Mouse (Mus musculus): ENCODE results near the gene Zfp672. TPM values are rescaled to one million over a fixed set of nuclear protein-coding genes. Genes with fewer than 3 reads are reported as not detected.
A peak's percentile ranks its signal among the peaks of the same experiment; 100 is the strongest.

The Zfp672 gene
- total and polyA plus RNA-seq, 3 experiments, result 22.6 to 39.5 TPM; not detected in 1

DNA sequence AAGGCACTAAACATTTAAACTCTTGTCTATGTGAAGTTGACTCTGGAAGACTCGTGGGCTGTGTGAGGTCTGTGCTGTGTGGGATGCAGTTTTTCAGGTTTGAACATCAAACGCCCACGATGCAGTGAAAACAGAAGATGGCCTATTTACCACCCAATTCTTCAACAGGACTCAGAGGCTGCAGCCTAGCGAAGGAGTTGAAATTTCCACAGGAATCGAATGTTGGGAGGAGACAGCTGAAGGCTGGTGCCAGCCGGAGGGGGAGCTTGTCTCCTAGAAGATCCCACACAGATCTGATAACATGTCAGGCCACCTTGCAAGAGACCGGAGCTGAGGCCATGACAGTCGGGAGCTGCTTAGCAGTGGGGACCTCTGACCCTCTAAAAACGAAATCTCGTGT is 24.3 kb upstream of the Zfp672 start:
- Histone ChIP-seq H3K36me3 (ENCODE audit: control insufficient read depth in 1 of 2, insufficient read depth in 2 of 2, low read length in 2 of 2) (peaks cover 0 to 32% of the 10 kb centered on the region in 2 experiments; a peak in 2 of 4 replicates), H3K9me3 (replicated peaks; ENCODE audit: insufficient read depth, low read length) (no peaks in the 10 kb centered on the region), H3K9ac (ENCODE audit: control insufficient read depth, low read depth, low read length, poor library complexity, severe bottlenecking) (no peak overlapping the region), H3K27me3 (ENCODE audit: control insufficient read depth in 1 of 2, insufficient read depth in 2 of 2, low read length in 2 of 2) (no peaks in the 10 kb centered on the region), H3K4me1 (ENCODE audit: control insufficient read depth in 1 of 2, insufficient read depth in 2 of 2, low read length in 2 of 2) (peaks cover 17 to 53% of the 10 kb centered on the region in 2 experiments), H3K27ac (ENCODE audit: control insufficient read depth, low read depth, low read length) (no peak overlapping the region), H3K79me2 (ENCODE audit: control insufficient read depth, insufficient read depth, low read length, poor library complexity) (no peaks in the 10 kb centered on the region), H3K4me3 (ENCODE audit: control insufficient read depth in 1 of 2, insufficient read depth in 1 of 2, low read depth in 2 of 2, low read length in 2 of 2) (no peak overlapping the region)
- no peak for TF ChIP-seq E2F4 (IDR thresholded peaks at IDR 0.05; ENCODE audit: borderline replicate concordance, low read depth, low read length)
- TF ChIP-seq MXI1 (IDR thresholded peaks at IDR 0.05; ENCODE audit: low read depth, low read length), result no peak
- peak; percentile 33; the same call in 1 of the 2 replicates for TF ChIP-seq GATA1 (IDR thresholded peaks at IDR 0.05; ENCODE audit: low read depth, low read length)
- TF ChIP-seq TAL1 (IDR thresholded peaks at IDR 0.05; ENCODE audit: low read length), result no peak
- no peak for TF ChIP-seq NELFE (IDR thresholded peaks at IDR 0.05; ENCODE audit: low read depth, low read length)
- peak; percentile 23 for DNase-seq (ENCODE audit: low read depth, low spot score)

DNA sequence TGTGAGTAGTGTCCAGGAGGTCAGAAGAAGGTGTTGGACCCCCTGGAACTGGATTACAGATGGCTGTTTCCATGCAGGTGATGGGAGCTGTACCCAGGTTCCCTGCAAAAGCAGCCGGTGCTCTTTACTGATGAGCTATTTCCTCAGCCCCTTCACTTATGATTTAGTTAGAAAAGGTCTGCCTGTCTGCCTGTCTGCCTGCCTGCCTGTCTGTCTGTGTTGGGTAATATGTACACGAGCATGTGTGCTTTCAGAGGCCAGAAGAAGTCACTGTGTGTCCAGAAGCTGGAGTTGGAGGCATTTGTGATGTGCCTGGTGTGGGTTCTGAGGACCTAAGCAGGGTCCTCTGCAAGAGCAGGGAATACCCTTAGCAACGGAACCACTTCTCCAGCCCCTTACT is 23.6 kb upstream of the Zfp672 start:
- H3K36me3 ChIP-seq (ENCODE audit: control insufficient read depth in 1 of 2, insufficient read depth in 2 of 2, low read length in 2 of 2), result peaks cover 0 to 32% of the 10 kb centered on the region in 2 experiments; a peak in 2 of 4 replicates
- TF ChIP-seq CHD1 (IDR thresholded peaks at IDR 0.05; ENCODE audit: low read depth, low read length) (no peak), RCOR1 (IDR thresholded peaks at IDR 0.05; ENCODE audit: low read depth, low read length) (no peak), NRF1 (IDR thresholded peaks at IDR 0.05; ENCODE audit: insufficient read depth, low read depth, low read length, poor library complexity, severe bottlenecking) (no peak), MAX (IDR thresholded peaks at IDR 0.05; ENCODE audit: low read length) (no peak), POLR2AphosphoS2 (IDR thresholded peaks at IDR 0.05; ENCODE audit: low read length) (no peak), MAZ (IDR thresholded peaks at IDR 0.05; ENCODE audit: low read depth, low read length) (no peak), SMC3 (IDR thresholded peaks at IDR 0.05; ENCODE audit: low read depth, low read length) (no peak), USF1 (IDR thresholded peaks at IDR 0.05; ENCODE audit: low read depth, low read length) (no peak), POLR2A (IDR thresholded peaks at IDR 0.05; ENCODE audit: control insufficient read depth in 1 of 2, insufficient read depth in 1 of 2, low read depth in 1 of 2, low read length in 2 of 2, poor library complexity in 1 of 2) (no peak), GATA1 (IDR thresholded peaks at IDR 0.05; ENCODE audit: low read depth, low read length) (no peak), MXI1 (IDR thresholded peaks at IDR 0.05; ENCODE audit: low read depth, low read length) (no peak), BHLHE40 (IDR thresholded peaks at IDR 0.05; ENCODE audit: borderline replicate concordance, low read depth, low read length) (no peak), ZKSCAN1 (IDR thresholded peaks at IDR 0.05; ENCODE audit: low read depth, low read length) (no peak), ZMIZ1 (IDR thresholded peaks at IDR 0.05; ENCODE audit: low read depth, low read length) (no peak)
- no peaks in the 10 kb centered on the region for H3K27me3 ChIP-seq (ENCODE audit: control insufficient read depth in 1 of 2, insufficient read depth in 2 of 2, low read length in 2 of 2)
- peak overlapping the region in 1 of 2 experiments; percentile 15; a peak in 2 of 4 replicates for H3K4me3 ChIP-seq (ENCODE audit: control insufficient read depth in 1 of 2, insufficient read depth in 1 of 2, low read depth in 2 of 2, low read length in 2 of 2)
- H3K4me1 ChIP-seq (ENCODE audit: control insufficient read depth in 1 of 2, insufficient read depth in 2 of 2, low read length in 2 of 2), result peaks cover 17 to 53% of the 10 kb centered on the region in 2 experiments
- H3K79me2 ChIP-seq (ENCODE audit: control insufficient read depth, insufficient read depth, low read length, poor library complexity), result no peaks in the 10 kb centered on the region
- H3K27ac ChIP-seq (ENCODE audit: control insufficient read depth, low read depth, low read length), result peak overlapping the region; percentile 84
- peak overlapping the region; percentile 18 for H3K9ac ChIP-seq (ENCODE audit: control insufficient read depth, low read depth, low read length, poor library complexity, severe bottlenecking)
- H3K9me3 ChIP-seq (replicated peaks; ENCODE audit: insufficient read depth, low read length), result no peaks in the 10 kb centered on the region
- peak; percentile 52 for DNase-seq (ENCODE audit: low read depth, low spot score)
